Mouse (Mus musculus) liver, embryonic 14.5 days (tissue): ENCODE results near the gene Nphp4. TPM values are rescaled to one million over a fixed set of nuclear protein-coding genes. Genes with fewer than 3 reads are reported as not detected.

ENCODE experiments used
- ATAC-seq: fragments of 200-750 bp; cut with Nextera tagmentation; 2 replicates; pipeline ENCODE4 v1.8.0; 2017; ENCODE audit warnings: moderate number of reproducible peaks, mild to moderate bottlenecking, moderate library complexity; ENCODE audit not compliant: insufficient read depth
- DNase-seq, 3 experiments: peaks; one replicate each; pipeline ENCODE4 v3.0.0-alpha.2; 2012 to 2013; ENCODE audit warnings: low read depth in 3 of 3, low spot score in 3 of 3
- H3K27ac ChIP-seq: fragments of 300-500 bp; sonication (generic); 2 replicates; pipeline ENCODE4 v1.5.1; 2014; ENCODE audit warnings: moderate library complexity, mild to moderate bottlenecking, control low read depth, inconsistent platforms
- H3K27me3 ChIP-seq: fragments of 300-500 bp; sonication (generic); 2 replicates; pipeline ENCODE4 v1.6.1; 2014; ENCODE audit warnings: mild to moderate bottlenecking, low read length, moderate library complexity; ENCODE audit not compliant: control insufficient read depth, insufficient read depth
- H3K36me3 ChIP-seq: fragments of 300-500 bp; sonication (generic); replicated peaks from 2 replicates; pipeline ENCODE4 v1.6.1; 2014; ENCODE audit warnings: low read depth; ENCODE audit not compliant: control insufficient read depth, insufficient read depth
- H3K4me1 ChIP-seq, 2 experiments: fragments of 200-500 bp in 1 of 2; fragments of 300-500 bp in 1 of 2; sonication (generic) in 1 of 2; replicated peaks; 2 replicates each; pipeline ENCODE4 v1.6.1; 2012 to 2014; ENCODE audit warnings: antibody characterized with exemption in 1 of 2, inconsistent platforms in 1 of 2, low read length in 1 of 2; ENCODE audit not compliant: control insufficient read depth in 2 of 2, insufficient read depth in 2 of 2
- H3K4me2 ChIP-seq: fragments of 300-500 bp; sonication (generic); 2 replicates; pipeline ENCODE4 v1.6.1; 2014; ENCODE audit warnings: low read depth, mild to moderate bottlenecking, control low read depth, moderate library complexity
- H3K4me3 ChIP-seq, 2 experiments: fragments of 200-500 bp in 1 of 2; fragments of 300-500 bp in 1 of 2; sonication (generic) in 1 of 2; 2 replicates each; pipeline ENCODE4 v1.5.1; 2012 to 2014; ENCODE audit warnings: low read depth in 2 of 2, low read length in 2 of 2, mild to moderate bottlenecking in 2 of 2, control low read depth in 1 of 2, inconsistent platforms in 1 of 2, moderate library complexity in 1 of 2; ENCODE audit not compliant: insufficient read depth in 1 of 2
- H3K9ac ChIP-seq: fragments of 300-500 bp; sonication (generic); replicated peaks from 2 replicates; pipeline ENCODE4 v1.6.1; 2014; ENCODE audit warnings: mild to moderate bottlenecking, control low read depth, moderate library complexity
- H3K9me3 ChIP-seq: fragments of 300-500 bp; sonication (generic); 2 replicates; pipeline ENCODE4 v1.6.1; 2016; ENCODE audit warnings: low read length, mixed read lengths; ENCODE audit not compliant: control insufficient read depth
- CTCF ChIP-seq: IDR thresholded peaks from 2 replicates; pipeline ENCODE4 v1.5.1; 2016; ENCODE audit warnings: antibody characterized with exemption, low read depth, control low read depth
- EP300 ChIP-seq: IDR thresholded peaks from 2 replicates; pipeline ENCODE4 v1.6.1; 2016; ENCODE audit warnings: antibody characterized with exemption, low read depth
- whole genome bisulfite sequencing: fragments of 180-500 bp; shearing (Covaris S2); extraction: QIAGEN DNeasy Blood & Tissue Kit; methylation state at CpG from one replicate; pipeline ENCODE4 v1.1.7; 2014; ENCODE audit not compliant: insufficient replicate concordance; 5-methylcytosine and 5-hydroxymethylcytosine counted together
- polyA plus RNA-seq, 2 experiments: library from polyadenylated mRNA; depleted of rRNA in 1 of 2; stranded (reverse) in 1 of 2; unstranded in 1 of 2; fragments of >200 nt; fragmentation: Nextera tagmentation in 1 of 2; extraction: Ambion mirVana in 1 of 2; gene quantifications; 2 replicates each; pipeline versions ENCODE4 v1.2.1 to v1.2.3; 2012 to 2014

Nphp4 gene
- 0.11 and 0.13 TPM in 2 replicates for polyA plus RNA-seq (2012; rRNA removed)
- polyA plus RNA-seq (2014; fragmentation: Nextera tagmentation; extraction: Ambion mirVana): 0.24 TPM in 1 of 2 replicates, not detected in the other

- Histone ChIP-seq H3K4me3 (peak within 1 kb of the TSS; percentile 44 to 65), H3K4me1 (no peaks in the 10 kb centered on the region), H3K9me3 (no peaks in the 10 kb centered on the region), H3K27me3 (peaks cover 6% of the 10 kb centered on the region), H3K4me2 (peak within 1 kb of the TSS; percentile 45), H3K27ac (no peak within 1 kb of the TSS), H3K9ac (no peak within 1 kb of the TSS), H3K36me3 (no peaks in the 10 kb centered on the region)
- no peak for ATAC-seq
- TF ChIP-seq CTCF (no peak), EP300 (no peak)
- 5% methylated on average over 18 of the region's 18 CpGs for WGBS
- no peak for DNase-seq
Observed at GRCm38 (mm10) chr4:152476427-152477023, at the start of gene Nphp4. Gene Nphp4, plus strand, starts transcription at chr4:152476706.

DNA sequence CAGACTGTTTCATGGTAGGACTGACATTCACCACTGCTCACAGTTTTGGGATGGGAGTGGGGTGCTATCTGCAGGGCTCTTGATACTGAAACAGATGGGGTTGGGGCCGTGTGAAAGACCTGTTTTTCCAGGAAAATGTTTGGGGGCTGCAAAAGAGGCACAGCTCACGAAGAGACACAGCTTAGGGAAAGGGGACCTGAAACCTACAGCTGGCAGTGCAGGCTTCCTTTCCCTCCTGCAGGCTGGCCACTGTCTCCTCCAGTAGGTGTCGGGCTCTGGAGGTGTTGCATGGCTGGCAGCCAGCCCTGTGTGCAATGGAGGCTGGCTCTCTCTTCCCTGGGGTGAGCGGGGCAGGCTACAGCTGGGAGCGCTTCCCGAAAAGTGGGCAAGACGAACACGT, 48.2 kb upstream of the Nphp4 start:
- WGBS: 52% methylated on average over 8 of the region's 8 CpGs
- Histone ChIP-seq H3K9me3 (no peaks in the 10 kb centered on the region), H3K4me2 (no peak overlapping the region), H3K36me3 (no peaks in the 10 kb centered on the region), H3K4me1 (no peaks in the 10 kb centered on the region), H3K4me3 (no peak overlapping the region), H3K27ac (no peak overlapping the region), H3K27me3 (no peaks in the 10 kb centered on the region), H3K9ac (no peak overlapping the region)
- TF ChIP-seq CTCF (no peak), EP300 (no peak)
- DNase-seq: no peak
- no peak for ATAC-seq

DNA sequence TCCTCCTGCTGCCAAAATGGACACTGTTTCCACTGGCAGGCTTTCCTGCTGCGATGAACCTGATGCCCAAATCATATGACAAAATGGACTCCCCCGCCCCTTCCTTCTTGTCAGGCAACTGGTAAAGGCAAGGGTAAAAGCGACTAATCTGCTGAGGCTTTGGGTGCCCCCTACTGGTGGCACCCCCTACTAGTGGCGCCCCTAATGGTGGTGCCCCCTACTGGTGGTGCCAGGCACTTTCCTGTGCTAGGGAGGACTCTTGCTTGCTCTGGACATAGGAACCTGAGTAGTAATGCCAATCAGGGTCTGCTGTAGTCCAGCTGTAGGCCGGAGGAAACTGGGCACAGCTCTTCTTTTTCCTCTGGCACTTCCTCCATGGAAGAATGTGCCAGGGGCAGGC, 44.2 kb upstream of the Nphp4 start:
- no peaks in the 10 kb centered on the region for H3K27me3 ChIP-seq
- no peaks in the 10 kb centered on the region for H3K4me1 ChIP-seq
- no peaks in the 10 kb centered on the region for H3K9me3 ChIP-seq
- TF ChIP-seq CTCF (peak; percentile 85), EP300 (no peak)
- no peak for DNase-seq
- no peak overlapping the region for H3K4me2 ChIP-seq
- H3K27ac ChIP-seq: no peak overlapping the region
- WGBS: 56% methylated on average over 5 of the region's 5 CpGs
- ATAC-seq: no peak
- H3K36me3 ChIP-seq: no peaks in the 10 kb centered on the region
- no peak overlapping the region for H3K4me3 ChIP-seq
- H3K9ac ChIP-seq: no peak overlapping the region

DNA sequence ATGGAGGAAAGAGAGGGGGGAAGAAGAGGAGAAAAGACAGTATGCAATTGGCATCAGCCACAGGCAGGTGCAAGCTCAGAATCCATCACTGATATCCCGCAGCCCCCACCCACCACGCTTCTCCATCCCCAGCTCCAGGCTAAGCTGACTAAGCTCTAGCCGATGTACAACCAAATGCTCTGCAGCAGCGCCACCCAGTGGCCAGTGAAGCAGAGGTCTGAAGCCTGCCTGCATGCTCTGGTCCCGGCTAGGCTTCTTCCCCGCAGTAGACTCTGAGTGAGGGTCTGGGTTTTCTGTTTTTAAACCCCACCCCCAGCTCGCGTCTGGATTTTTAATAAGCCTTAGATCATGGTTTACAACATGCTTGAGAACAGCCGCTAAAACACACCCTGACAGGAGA, 41.7 kb upstream of the Nphp4 start:
- no peaks in the 10 kb centered on the region for H3K9me3 ChIP-seq
- H3K9ac ChIP-seq: no peak overlapping the region
- H3K27me3 ChIP-seq: no peaks in the 10 kb centered on the region
- H3K27ac ChIP-seq: no peak overlapping the region
- H3K36me3 ChIP-seq: no peaks in the 10 kb centered on the region
- ATAC-seq: peak; percentile 63; the same call in 1 of the 2 replicates
- peak; percentile 45 to 55 (median 55) for DNase-seq
- peak; percentile 85 for TF ChIP-seq CTCF
- TF ChIP-seq EP300: no peak
- H3K4me2 ChIP-seq: no peak overlapping the region
- H3K4me3 ChIP-seq: no peak overlapping the region
- H3K4me1 ChIP-seq: no peaks in the 10 kb centered on the region
- 14% methylated on average over 9 of the region's 9 CpGs for WGBS

GRCm38 (mm10) chr4:152435255-152435654, 41.3 kb upstream of the Nphp4 start:
- Histone ChIP-seq H3K27me3 (no peaks in the 10 kb centered on the region), H3K4me2 (no peak overlapping the region), H3K4me1 (no peaks in the 10 kb centered on the region), H3K9me3 (no peaks in the 10 kb centered on the region), H3K27ac (no peak overlapping the region), H3K36me3 (no peaks in the 10 kb centered on the region), H3K9ac (no peak overlapping the region), H3K4me3 (no peak overlapping the region)
- ATAC-seq (peak; percentile 46; the same call in 1 of the 2 replicates), DNase-seq (peak in 1 of 3 experiments; percentile 23)
- WGBS: 20% methylated on average over 10 of the region's 10 CpGs
- peak; percentile 90 for TF ChIP-seq CTCF
- TF ChIP-seq EP300: no peak
